Mouse (Mus musculus): Measurements from ENCODE around the gene Ppp1r14b. TPM values are rescaled to one million over a fixed set of nuclear protein-coding genes. Genes with fewer than 3 reads are reported as not detected.

Gene Ppp1r14b
- polyA plus RNA-seq (2015; fragmentation: Nextera tagmentation; extraction: Ambion mirVana): 188 and 196 TPM in 2 replicates

- Histone ChIP-seq H3K9me3 (no peaks in the 10 kb centered on the region), H3K27me3 (replicated peaks) (peaks cover 14% of the 10 kb centered on the region), H3K27ac (peak within 1 kb of the TSS; percentile 93), H3K9ac (peak within 1 kb of the TSS; percentile 75), H3K4me3 (peak within 1 kb of the TSS; percentile 76), H3K4me2 (peak within 1 kb of the TSS; percentile 74), H3K4me1 (peaks cover 51% of the 10 kb centered on the region), H3K36me3 (replicated peaks) (peaks cover 12% of the 10 kb centered on the region)
- WGBS: under 1% methylated on average over 80 of the region's 84 CpGs
- peak; percentile 66 for ATAC-seq (replicated peaks)
Measured at GRCm38 (mm10) chr19:6974211-6975205, at the start of gene Ppp1r14b. Ppp1r14b (plus strand) TSS chr19:6974968.

- 0 out of 2 replicates have a peak within 1 kb of the TSS, but pooled peaks have one; percentile 14 for H3K4me2 ChIP-seq
- H3K4me1 ChIP-seq: peaks cover 28% of the 10 kb centered on the region
- ATAC-seq (replicated peaks): no peak
- no peaks in the 10 kb centered on the region for H3K9me3 ChIP-seq
- 4% methylated on average over 9 of the region's 9 CpGs for WGBS
- peaks cover 69% of the 10 kb centered on the region for H3K27me3 ChIP-seq (replicated peaks)
- no peak within 1 kb of the TSS for H3K27ac ChIP-seq
- no peak within 1 kb of the TSS for H3K9ac ChIP-seq
- H3K36me3 ChIP-seq (replicated peaks): no peaks in the 10 kb centered on the region
- H3K4me3 ChIP-seq: peak within 1 kb of the TSS; percentile 10; the same call in 1 of the 2 replicates
Measured at GRCm38 (mm10) chr19:6925307-6925573, 49.5 kb upstream of the Ppp1r14b start, which contains the start of gene Catsperz. Catsperz (minus strand) TSS chr19:6925380.

- Histone ChIP-seq H3K4me3 (no peak overlapping the region), H3K27me3 (replicated peaks) (peaks cover 72% of the 10 kb centered on the region), H3K9me3 (no peaks in the 10 kb centered on the region), H3K4me2 (no peak overlapping the region), H3K36me3 (replicated peaks) (no peaks in the 10 kb centered on the region), H3K27ac (no peak overlapping the region), H3K9ac (no peak overlapping the region), H3K4me1 (peaks cover 23% of the 10 kb centered on the region)
- no peak for ATAC-seq (replicated peaks)
- 5% methylated on average over 40 of the region's 40 CpGs for WGBS
Measured at GRCm38 (mm10) chr19:6925611-6926329, 49.0 kb upstream of the Ppp1r14b start.

- 11% methylated on average over 26 of the region's 26 CpGs for WGBS
Measured at GRCm38 (mm10) chr19:6926559-6927255, 48.1 kb upstream of the Ppp1r14b start.

GRCm38 (mm10) chr19:6928080-6928479, 46.7 kb upstream of the Ppp1r14b start:
- no peak for ATAC-seq (replicated peaks)
- Histone ChIP-seq H3K9me3 (no peaks in the 10 kb centered on the region), H3K27ac (no peak overlapping the region), H3K27me3 (replicated peaks) (peaks cover 90% of the 10 kb centered on the region), H3K36me3 (replicated peaks) (no peaks in the 10 kb centered on the region), H3K4me2 (no peak overlapping the region), H3K4me3 (no peak overlapping the region), H3K4me1 (peaks cover 15% of the 10 kb centered on the region), H3K9ac (no peak overlapping the region)
- WGBS: 6% methylated on average over 9 of the region's 9 CpGs

More at GRCm38 (mm10) chr19:6926559-6927255, 48.1 kb upstream of the Ppp1r14b start:
- H3K4me2 ChIP-seq: peak overlapping the region; percentile 39
- no peaks in the 10 kb centered on the region for H3K9me3 ChIP-seq
- peaks cover 82% of the 10 kb centered on the region for H3K27me3 ChIP-seq (replicated peaks)
- H3K9ac ChIP-seq: no peak overlapping the region
- H3K4me1 ChIP-seq: peaks cover 20% of the 10 kb centered on the region
- H3K27ac ChIP-seq: no peak overlapping the region
- H3K4me3 ChIP-seq: peak overlapping the region; percentile 18
- no peaks in the 10 kb centered on the region for H3K36me3 ChIP-seq (replicated peaks)
- ATAC-seq (replicated peaks): no peak

GRCm38 (mm10) chr19:6931002-6931401, 43.8 kb upstream of the Ppp1r14b start:
- Histone ChIP-seq H3K9me3 (no peaks in the 10 kb centered on the region), H3K27ac (no peak overlapping the region), H3K36me3 (replicated peaks) (no peaks in the 10 kb centered on the region), H3K4me1 (peaks cover 25% of the 10 kb centered on the region), H3K4me2 (no peak overlapping the region), H3K9ac (no peak overlapping the region), H3K4me3 (no peak overlapping the region), H3K27me3 (replicated peaks) (peaks cover 88% of the 10 kb centered on the region)
- 10% methylated on average over 2 of the region's 2 CpGs for WGBS
- ATAC-seq (replicated peaks): no peak

GRCm38 (mm10) chr19:6932018-6932417, 42.8 kb upstream of the Ppp1r14b start:
- no peaks in the 10 kb centered on the region for H3K9me3 ChIP-seq
- no peaks in the 10 kb centered on the region for H3K36me3 ChIP-seq (replicated peaks)
- no peak overlapping the region for H3K27ac ChIP-seq
- no peak overlapping the region for H3K9ac ChIP-seq
- H3K4me2 ChIP-seq: no peak overlapping the region
- WGBS: 67% methylated on average over 1 of the region's 1 CpGs
- H3K27me3 ChIP-seq (replicated peaks): peaks cover 86% of the 10 kb centered on the region
- no peak overlapping the region for H3K4me3 ChIP-seq
- ATAC-seq (replicated peaks): no peak
- H3K4me1 ChIP-seq: peaks cover 22% of the 10 kb centered on the region

- H3K27me3 ChIP-seq (replicated peaks): peaks cover 75% of the 10 kb centered on the region
- no peak overlapping the region for H3K9ac ChIP-seq
Measured at GRCm38 (mm10) chr19:6933102-6933435, 41.7 kb upstream of the Ppp1r14b start.

GRCm38 (mm10) chr19:6933436-6934194, 41.2 kb upstream of the Ppp1r14b start:
- no peaks in the 10 kb centered on the region for H3K36me3 ChIP-seq (replicated peaks)
- peak; percentile 69 for ATAC-seq (replicated peaks)
- peaks cover 71% of the 10 kb centered on the region for H3K27me3 ChIP-seq (replicated peaks)
- H3K27ac ChIP-seq: no peak overlapping the region
- no peaks in the 10 kb centered on the region for H3K9me3 ChIP-seq
- WGBS: 2% methylated on average over 58 of the region's 58 CpGs
- H3K4me1 ChIP-seq: peaks cover 22% of the 10 kb centered on the region
- H3K9ac ChIP-seq: peak overlapping the region; percentile 41
- H3K4me3 ChIP-seq: peak overlapping the region; percentile 42
- H3K4me2 ChIP-seq: peak overlapping the region; percentile 77

More at GRCm38 (mm10) chr19:6933102-6933435, 41.7 kb upstream of the Ppp1r14b start:
- no peaks in the 10 kb centered on the region for H3K36me3 ChIP-seq (replicated peaks)
- WGBS: 15% methylated on average over 4 of the region's 4 CpGs
- ATAC-seq (replicated peaks): no peak
- no peak overlapping the region for H3K27ac ChIP-seq
- H3K4me2 ChIP-seq: peak overlapping the region; percentile 77
- peak overlapping the region; percentile 42 for H3K4me3 ChIP-seq
- peaks cover 17% of the 10 kb centered on the region for H3K4me1 ChIP-seq
- no peaks in the 10 kb centered on the region for H3K9me3 ChIP-seq

- peaks cover 30% of the 10 kb centered on the region for H3K4me1 ChIP-seq
- 7% methylated on average over 23 of the region's 23 CpGs for WGBS
- peak within 1 kb of the TSS; percentile 77 for H3K4me2 ChIP-seq
- peak within 1 kb of the TSS; percentile 42 for H3K4me3 ChIP-seq
- H3K36me3 ChIP-seq (replicated peaks): no peaks in the 10 kb centered on the region
- H3K9ac ChIP-seq: peak within 1 kb of the TSS; percentile 41
- H3K27me3 ChIP-seq (replicated peaks): peaks cover 64% of the 10 kb centered on the region
- no peak within 1 kb of the TSS for H3K27ac ChIP-seq
- no peaks in the 10 kb centered on the region for H3K9me3 ChIP-seq
- peak; percentile 49; the same call in 1 of the 2 replicates for ATAC-seq (replicated peaks)
Measured at GRCm38 (mm10) chr19:6934195-6934977, 40.4 kb upstream of the Ppp1r14b start, which contains the start of gene Kcnk4. Kcnk4 (minus strand) TSS chr19:6934515.

- H3K36me3 ChIP-seq (replicated peaks): no peaks in the 10 kb centered on the region
- 24% methylated on average over 3 of the region's 3 CpGs for WGBS
- no peak overlapping the region for H3K9ac ChIP-seq
- ATAC-seq (replicated peaks): no peak
- H3K4me3 ChIP-seq: no peak overlapping the region
- peaks cover 52% of the 10 kb centered on the region for H3K27me3 ChIP-seq (replicated peaks)
- H3K9me3 ChIP-seq: no peaks in the 10 kb centered on the region
- H3K4me1 ChIP-seq: peaks cover 47% of the 10 kb centered on the region
- H3K27ac ChIP-seq: no peak overlapping the region
- H3K4me2 ChIP-seq: no peak overlapping the region
Measured at GRCm38 (mm10) chr19:6936299-6936698, 38.5 kb upstream of the Ppp1r14b start.

Measured in midbrain, embryonic 15.5 days (tissue).